Mouse (Mus musculus) urinary bladder, adult 2 months (tissue): ENCODE data around the gene Lrrn4cl. TPM values are rescaled to one million over a fixed set of nuclear protein-coding genes. Genes with fewer than 3 reads are reported as not detected.
"Not testable (repeated sequence)": the region's sequence is repeated elsewhere in the genome, so short reads cannot be mapped to it uniquely, and the experiment has no call there.

Experiments
- DNase-seq: peaks from one replicate; pipeline ENCODE4 v3.0.0; 2022; ENCODE audit warnings: low spot score
- polyA plus RNA-seq: library from polyadenylated mRNA; depleted of rRNA; stranded (reverse); fragments of >200 nt; gene quantifications from 2 replicates; pipeline ENCODE4 v1.2.3, GENCODE M21; 2012; rRNA removed

Lrrn4cl gene
- polyA plus RNA-seq = 18.6 and 20.9 TPM in 2 replicates

GRCm38 (mm10) chr19:8850402-8850901, at the start of gene Lrrn4cl:
Gene Lrrn4cl, plus strand, starts transcription at chr19:8850768.
- no peak for DNase-seq

- DNase-seq = peak; percentile 64
Observed at GRCm38 (mm10) chr19:8802130-8802821, 48.3 kb upstream of the Lrrn4cl start, which contains the start of gene Zbtb3. Gene Zbtb3, plus strand, starts transcription at chr19:8802555.

GRCm38 (mm10) chr19:8803204-8803780, 47.3 kb upstream of the Lrrn4cl start:
- DNase-seq = no peak

- no peak for DNase-seq
Observed at GRCm38 (mm10) chr19:8803879-8804660, 46.5 kb upstream of the Lrrn4cl start.

- no peak for DNase-seq
Observed at GRCm38 (mm10) chr19:8806810-8807209, 43.8 kb upstream of the Lrrn4cl start.

GRCm38 (mm10) chr19:8815812-8816211, 34.8 kb upstream of the Lrrn4cl start:
- DNase-seq = no peak

- DNase-seq = no peak
Observed at GRCm38 (mm10) chr19:8817001-8817400, 33.6 kb upstream of the Lrrn4cl start.

- no peak for DNase-seq
Observed at GRCm38 (mm10) chr19:8818301-8818798, 32.2 kb upstream of the Lrrn4cl start.

GRCm38 (mm10) chr19:8818801-8819595, 31.6 kb upstream of the Lrrn4cl start, which contains the start of gene Ttc9c:
Gene Ttc9c, minus strand, starts transcription at chr19:8819333.
- DNase-seq = peak; percentile 81

GRCm38 (mm10) chr19:8819596-8820423, 30.8 kb upstream of the Lrrn4cl start, which contains the start of gene Hnrnpul2:
Gene Hnrnpul2, plus strand, starts transcription at chr19:8820010.
- peak; percentile 97 for DNase-seq

GRCm38 (mm10) chr19:8820424-8820956, 30.1 kb upstream of the Lrrn4cl start:
- no peak for DNase-seq

- no peak for DNase-seq
Observed at GRCm38 (mm10) chr19:8821146-8821545, 29.4 kb upstream of the Lrrn4cl start.

GRCm38 (mm10) chr19:8822696-8823095, 27.9 kb upstream of the Lrrn4cl start:
- no peak for DNase-seq

- no peak for DNase-seq
Observed at GRCm38 (mm10) chr19:8829660-8830059, 20.9 kb upstream of the Lrrn4cl start, which contains the start of gene AC129217.1. Gene AC129217.1, plus strand, starts transcription at chr19:8829773.

GRCm38 (mm10) chr19:8830664-8831063, 19.9 kb upstream of the Lrrn4cl start:
- DNase-seq = no peak

- DNase-seq = no peak
Observed at GRCm38 (mm10) chr19:8831262-8831661, 19.3 kb upstream of the Lrrn4cl start.

- no peak for DNase-seq
Observed at GRCm38 (mm10) chr19:8832971-8833370, 17.6 kb upstream of the Lrrn4cl start.

GRCm38 (mm10) chr19:8836327-8836726, 14.2 kb upstream of the Lrrn4cl start:
- not testable (repeated sequence) for DNase-seq

- peak; percentile 76 for DNase-seq
Observed at GRCm38 (mm10) chr19:8837251-8837791, 13.2 kb upstream of the Lrrn4cl start, which contains the start of gene Bscl2. Gene Bscl2, plus strand, starts transcription at chr19:8837467.
